In genomic region chr6:122800640-122801300, GRCm38 (mm10) we compare ENCODE assay signal across 8 mouse cellular contexts. TPM values are rescaled to one million over a fixed set of nuclear protein-coding genes. Genes with fewer than 3 reads are reported as not detected.
A peak's percentile ranks its signal among the peaks of the same experiment; 100 is the strongest.
DNase-seq lines count a peak whose midpoint lies in the region; ATAC-seq and TF ChIP-seq lines count a peak whose summit lies in the region.

No protein-coding gene starts in this region.

- peak overlapping the region in 1 of 2 experiments; percentile 33; a peak in 2 of 4 replicates for H3K27ac ChIP-seq in heart, embryonic 14.5 days (replicated peaks in 1 of 2; ENCODE audit: control insufficient read depth in 1 of 2, insufficient read depth in 1 of 2, low read depth in 2 of 2, low read length in 2 of 2)
- H3K27ac ChIP-seq in CH12.LX (ENCODE audit: insufficient read depth, low read depth): peak overlapping the region; percentile 66
- H3K27ac ChIP-seq in embryonic facial prominence, embryonic 14.5 days (replicated peaks; ENCODE audit: low read depth, low read length): no peak overlapping the region
- H3K27ac ChIP-seq in intestine, postnatal 0 days (ENCODE audit: low read depth, low read length): no peak overlapping the region

- H3K9ac ChIP-seq in heart, embryonic 14.5 days (ENCODE audit: low read length): peak overlapping the region; percentile 73
- peak overlapping the region; percentile 39 for H3K9ac ChIP-seq in CH12.LX (ENCODE audit: insufficient read depth, low read depth)
- peak overlapping the region; percentile 74 for H3K9ac ChIP-seq in embryonic facial prominence, embryonic 14.5 days (ENCODE audit: low read depth, low read length)
- peak overlapping the region; percentile 47; the same call in 1 of the 2 replicates for H3K9ac ChIP-seq in intestine, postnatal 0 days (ENCODE audit: low read depth, low read length)

- ATAC-seq in heart, embryonic 14.5 days (ENCODE audit: insufficient number of reproducible peaks, insufficient read depth, low FRiP score, low read depth): no peak
- no peak for ATAC-seq in embryonic facial prominence, embryonic 14.5 days (ENCODE audit: low read depth)
- ATAC-seq in intestine, postnatal 0 days: no peak

- H3K4me1 ChIP-seq in heart, embryonic 14.5 days (ENCODE audit: control insufficient read depth in 2 of 2, insufficient read depth in 2 of 2, low read length in 2 of 2): peaks cover 7 to 8% of the 10 kb centered on the region in 2 experiments
- peaks cover 2 to 22% of the 10 kb centered on the region in 2 experiments for H3K4me1 ChIP-seq in CH12.LX (ENCODE audit: control insufficient read depth in 1 of 2, insufficient read depth in 2 of 2)
- no peaks in the 10 kb centered on the region for H3K4me1 ChIP-seq in embryonic facial prominence, embryonic 14.5 days (ENCODE audit: control insufficient read depth, insufficient read depth, low read length)
- no peaks in the 10 kb centered on the region for H3K4me1 ChIP-seq in intestine, postnatal 0 days (replicated peaks; ENCODE audit: control insufficient read depth, insufficient read depth, low read length)

- intact Hi-C loops in heart, postnatal 10 days (cut with DNase I): loop anchor here (5.0 kb wide), 1 partner anchor 72 kb away; the partner anchor contains the start of gene Necap1

- TF ChIP-seq POLR2A in CH12.LX (IDR thresholded peaks at IDR 0.05; ENCODE audit: low read depth, low read length): no peak
- no peak for TF ChIP-seq POLR2A in myocyte (IDR thresholded peaks at IDR 0.05; ENCODE audit: insufficient read length, low read depth)

- TF ChIP-seq RAD21 in CH12.LX (IDR thresholded peaks at IDR 0.05; ENCODE audit: low read depth, low read length): no peak

- dilution Hi-C loops in CH12.LX (cut with MboI; ENCODE audit: extremely low pct_ligation_motif_present, extremely low pct_unique_long_range_greater_than_20kb, low sequenced_read_pairs): no loop called here

- 45% methylated on average over 10 of the region's 10 CpGs for WGBS in heart, embryonic 14.5 days
- WGBS in embryonic facial prominence, embryonic 14.5 days: 41% methylated on average over 10 of the region's 10 CpGs
- 45% methylated on average over 10 of the region's 10 CpGs for WGBS in intestine, postnatal 0 days

- no peak for TF ChIP-seq EP300 in CH12.LX (IDR thresholded peaks at IDR 0.05; ENCODE audit: low read length)

- in situ Hi-C loops in CH12.LX (cut with MboI; ENCODE audit: low pct_ligation_motif_present, low pct_unique_long_range_greater_than_20kb, low sequenced_read_pairs): no loop called here

- no peaks in the 10 kb centered on the region for H3K36me3 ChIP-seq in heart, embryonic 14.5 days (ENCODE audit: control insufficient read depth, insufficient read depth, low read length)
- H3K36me3 ChIP-seq in CH12.LX (replicated peaks in 1 of 2; ENCODE audit: control insufficient read depth in 1 of 2, insufficient read depth in 1 of 2, low read length in 1 of 2) (peaks cover 4 to 27% of the 10 kb centered on the region in 2 experiments), myocyte (ENCODE audit: control insufficient read depth, insufficient read depth) (no peaks in the 10 kb centered on the region)
- no peaks in the 10 kb centered on the region for H3K36me3 ChIP-seq in embryonic facial prominence, embryonic 14.5 days (ENCODE audit: control insufficient read depth, insufficient read depth, low read length)
- H3K36me3 ChIP-seq in intestine, postnatal 0 days (ENCODE audit: control insufficient read depth, insufficient read depth): no peaks in the 10 kb centered on the region

- H3K27me3 ChIP-seq in heart, embryonic 14.5 days (ENCODE audit: control insufficient read depth, insufficient read depth, low read length): no peaks in the 10 kb centered on the region
- H3K27me3 ChIP-seq in CH12.LX (replicated peaks): no peaks in the 10 kb centered on the region
- no peaks in the 10 kb centered on the region for H3K27me3 ChIP-seq in embryonic facial prominence, embryonic 14.5 days (replicated peaks; ENCODE audit: control insufficient read depth, insufficient read depth, low read length)
- H3K27me3 ChIP-seq in intestine, postnatal 0 days (replicated peaks; ENCODE audit: control insufficient read depth, insufficient read depth, low read length): peaks cover 3% of the 10 kb centered on the region; the same call in 1 of the 2 replicates
- H3K27me3 ChIP-seq in myocyte (ENCODE audit: control insufficient read depth, insufficient read depth, insufficient read length): peaks cover 7% of the 10 kb centered on the region

- H3K79me2 ChIP-seq in CH12.LX (replicated peaks; ENCODE audit: control insufficient read depth, extremely low read depth, insufficient read depth, poor library complexity, severe bottlenecking): no peaks in the 10 kb centered on the region
- no peaks in the 10 kb centered on the region for H3K79me2 ChIP-seq in myocyte (ENCODE audit: control insufficient read depth, insufficient read depth)

- no peak for DNase-seq in heart, postnatal 10 days
- DNase-seq in CH12.LX (ENCODE audit: extremely low read depth): no peak
- peak; percentile 14 for DNase-seq in embryonic facial prominence, embryonic 14.5 days (ENCODE audit: low spot score)
- no peak for DNase-seq in ovary, postnatal 36 days (ENCODE audit: low spot score)
- DNase-seq in gastrocnemius, postnatal 4 days (ENCODE audit: low spot score in 2 of 2): no peak

- no peak overlapping the region for H3ac ChIP-seq in myocyte (ENCODE audit: control insufficient read depth, insufficient read length)

- peak overlapping the region; percentile 100 for H3K4me2 ChIP-seq in heart, embryonic 14.5 days (ENCODE audit: low read length)
- H3K4me2 ChIP-seq in CH12.LX (ENCODE audit: insufficient read depth, low read depth, poor library complexity, severe bottlenecking): peak overlapping the region; percentile 60
- H3K4me2 ChIP-seq in embryonic facial prominence, embryonic 14.5 days (ENCODE audit: low read depth, low read length): peak overlapping the region; percentile 98
- peak overlapping the region; percentile 95 for H3K4me2 ChIP-seq in intestine, postnatal 0 days (replicated peaks; ENCODE audit: low read depth)
- peak overlapping the region; percentile 57 for H3K4me2 ChIP-seq in myocyte (ENCODE audit: low read depth)

- peak overlapping the region; percentile 65 to 66 for H3K4me3 ChIP-seq in heart, embryonic 14.5 days (ENCODE audit: control insufficient read depth in 1 of 2, insufficient read depth in 1 of 2, low read depth in 1 of 2, low read length in 2 of 2)
- peak overlapping the region; percentile 59 to 84 (median 76) for H3K4me3 ChIP-seq in CH12.LX (replicated peaks in 1 of 3; ENCODE audit: low read depth in 2 of 3, low read length in 2 of 3, poor library complexity in 1 of 3)
- peak overlapping the region; percentile 54 for H3K4me3 ChIP-seq in embryonic facial prominence, embryonic 14.5 days (ENCODE audit: low read depth, low read length)
- peak overlapping the region; percentile 47 for H3K4me3 ChIP-seq in intestine, postnatal 0 days (ENCODE audit: low read depth, low read length)
- H3K4me3 ChIP-seq in myocyte: peak overlapping the region; percentile 9

- TF ChIP-seq CTCF in CH12.LX (conservative IDR thresholded peaks at IDR 0.05 in 1 of 2, IDR thresholded peaks at IDR 0.05 in 1 of 2; ENCODE audit: low read depth in 2 of 2, low read length in 2 of 2): no peak
- no peak for TF ChIP-seq CTCF in intestine, postnatal 0 days (IDR thresholded peaks at IDR 0.05; ENCODE audit: low read depth)

- no peaks in the 10 kb centered on the region for H3K9me3 ChIP-seq in heart, embryonic 14.5 days (ENCODE audit: control insufficient read depth, low read length)
- no peaks in the 10 kb centered on the region for H3K9me3 ChIP-seq in CH12.LX (replicated peaks; ENCODE audit: low read length)
- H3K9me3 ChIP-seq in embryonic facial prominence, embryonic 14.5 days (ENCODE audit: control insufficient read depth, low read length): no peaks in the 10 kb centered on the region
- no peaks in the 10 kb centered on the region for H3K9me3 ChIP-seq in intestine, postnatal 0 days (ENCODE audit: control insufficient read depth)

TF ChIP-seq in CH12.LX, 34 proteins besides CTCF, POLR2A, EP300 and RAD21 (continues in another document):
- TF ChIP-seq ZNF384 (IDR thresholded peaks at IDR 0.05; ENCODE audit: low read depth, low read length) (peak; percentile 89), USF1 (IDR thresholded peaks at IDR 0.05; ENCODE audit: low read depth, low read length) (no peak)

TF ChIP-seq in myocyte, 11 proteins besides CTCF, POLR2A, EP300 and RAD21 (continues in another document):
- TF ChIP-seq MAX (IDR thresholded peaks at IDR 0.05; ENCODE audit: low read depth) (no peak), USF1 (IDR thresholded peaks at IDR 0.05; ENCODE audit: low read depth) (no peak)

RNA-seq across cellular contexts. Expression of gene Slc2a3, which starts 0.7 kb away (rescaled TPM):
- polyA plus RNA-seq in heart, embryonic 14.5 days (2014; fragmentation: Nextera tagmentation; extraction: Ambion mirVana): 10.3 and 10.7 TPM in 2 replicates
- total RNA-seq in heart, postnatal 10 days (2021): 1 to 10 TPM; 2.1 to 2.5 TPM
- 27.8 and 38.3 TPM in 2 replicates for total RNA-seq in CH12.LX (2012; rRNA removed)
- total RNA-seq in CH12.LX (2014; rRNA removed): 29.7 and 32.4 TPM in 2 replicates
- 23.7 and 28.8 TPM in 2 replicates for polyA plus RNA-seq in CH12.LX (2012; ENCODE audit: insufficient read length, low read depth)
- 23.9 and 32.0 TPM in 2 replicates for polyA plus RNA-seq in embryonic facial prominence, embryonic 14.5 days (2014; fragmentation: Nextera tagmentation; extraction: Ambion mirVana)
- 2.9 TPM in 2 replicates for polyA plus RNA-seq in intestine, postnatal 0 days (2015; fragmentation: Nextera tagmentation; extraction: Ambion mirVana)
- polyA plus RNA-seq in myocyte (2012; fragmentation: generic; extraction: Trizol): 1.2 TPM
- 1 to 10 TPM; 2.7 to 4.8 TPM for total RNA-seq in gastrocnemius, postnatal 4 days (2021)

RNA-seq across cellular contexts. Expression of gene Foxj2, which starts 18.9 kb away (rescaled TPM):
- 7.8 and 7.9 TPM in 2 replicates for polyA plus RNA-seq in heart, embryonic 14.5 days (2014; fragmentation: Nextera tagmentation; extraction: Ambion mirVana)
- total RNA-seq in heart, postnatal 10 days (2021): 10 to 100 TPM; 28.5 to 32.8 TPM
- total RNA-seq in CH12.LX (2012; rRNA removed) (2.5 and 2.7 TPM in 2 replicates), CH12.LX (2014; rRNA removed) (1.8 and 1.9 TPM in 2 replicates)
- polyA plus RNA-seq in CH12.LX (2012; ENCODE audit: insufficient read length, low read depth) (4.6 and 5.4 TPM in 2 replicates), myocyte (2012; fragmentation: generic; extraction: Trizol) (9.7 TPM)
- polyA plus RNA-seq in embryonic facial prominence, embryonic 14.5 days (2014; fragmentation: Nextera tagmentation; extraction: Ambion mirVana): 9.0 and 9.7 TPM in 2 replicates
- 2.8 and 2.9 TPM in 2 replicates for polyA plus RNA-seq in intestine, postnatal 0 days (2015; fragmentation: Nextera tagmentation; extraction: Ambion mirVana)
- total RNA-seq in gastrocnemius, postnatal 4 days (2021): 10 to 100 TPM; 22.4 to 25.4 TPM

RNA-seq across cellular contexts. Expression of gene C3ar1, which starts 55.2 kb away (rescaled TPM):
- polyA plus RNA-seq in heart, embryonic 14.5 days (2014; fragmentation: Nextera tagmentation; extraction: Ambion mirVana): 3.1 and 4.2 TPM in 2 replicates
- total RNA-seq in heart, postnatal 10 days (2021): 1 to 10 TPM; 2.9 to 3.2 TPM
- 0.89 and 1.1 TPM in 2 replicates for total RNA-seq in CH12.LX (2012; rRNA removed)
- total RNA-seq in CH12.LX (2014; rRNA removed): 1.4 and 1.6 TPM in 2 replicates
- polyA plus RNA-seq in CH12.LX (2012; ENCODE audit: insufficient read length, low read depth): 4.7 TPM in 2 replicates
- 4.8 and 5.1 TPM in 2 replicates for polyA plus RNA-seq in embryonic facial prominence, embryonic 14.5 days (2014; fragmentation: Nextera tagmentation; extraction: Ambion mirVana)
- 2.1 and 2.2 TPM in 2 replicates for polyA plus RNA-seq in intestine, postnatal 0 days (2015; fragmentation: Nextera tagmentation; extraction: Ambion mirVana)
- polyA plus RNA-seq in myocyte (2012; fragmentation: generic; extraction: Trizol): 0.19 TPM
- 1 to 10 TPM; 4.7 TPM for total RNA-seq in gastrocnemius, postnatal 4 days (2021)

Comparison
In these comparisons a context has a peak if more than half of its experiments do, and no peak if none do; other contexts are left out.
1. H3K4me3 ChIP-seq: peak in every context shown above with its lines; median percentile 76 in CH12.LX; 66 in heart, embryonic 14.5 days; 54 in embryonic facial prominence, embryonic 14.5 days; 47 in intestine, postnatal 0 days; 9 in myocyte.